Mouse (Mus musculus) testis, adult 2 months (tissue): ENCODE measurements at regions not wholly inside any gene's neighbourhood (a gene's known extent, or its start where the extent isn't known, plus 50 kb on each side); places are given as distances from the start of the nearest gene placed in this dataset.

Source experiments
- H3K27ac ChIP-seq: fragments of 200-500 bp; 2 replicates; pipeline ENCODE4 v1.5.1; 2012; ENCODE audit warnings: low read depth, low read length; ENCODE audit not compliant: control insufficient read depth, insufficient read depth
- H3K27me3 ChIP-seq: fragments of 200-500 bp; 2 replicates; pipeline ENCODE4 v1.6.1; 2012; ENCODE audit warnings: mild to moderate bottlenecking, low read length, moderate library complexity; ENCODE audit not compliant: control insufficient read depth, insufficient read depth
- H3K36me3 ChIP-seq: fragments of 200-500 bp; 2 replicates; pipeline ENCODE4 v1.6.1; 2012; ENCODE audit warnings: mild to moderate bottlenecking, low read length; ENCODE audit not compliant: control insufficient read depth, insufficient read depth
- H3K4me1 ChIP-seq: fragments of 200-500 bp; 2 replicates; pipeline ENCODE4 v1.6.1; 2012; ENCODE audit warnings: low read length; ENCODE audit not compliant: control insufficient read depth, insufficient read depth
- H3K4me3 ChIP-seq: fragments of 200-500 bp; 2 replicates; pipeline ENCODE4 v1.5.1; 2012; ENCODE audit warnings: low read depth, mild to moderate bottlenecking, low read length, moderate library complexity, mixed read lengths; ENCODE audit not compliant: control insufficient read depth
- CTCF ChIP-seq: fragments of 200-500 bp; IDR thresholded peaks from 2 replicates; pipeline ENCODE4 v1.5.1; 2012; ENCODE audit warnings: low read depth, mild to moderate bottlenecking, inconsistent platforms, low read length, moderate library complexity; ENCODE audit not compliant: control insufficient read depth, insufficient read depth, insufficient replicate concordance
- POLR2A ChIP-seq: fragments of 200-500 bp; IDR thresholded peaks from 2 replicates; pipeline ENCODE4 v1.6.1; 2012; ENCODE audit warnings: low read depth, mild to moderate bottlenecking, inconsistent platforms, low read length, moderate library complexity; ENCODE audit not compliant: control insufficient read depth

GRCm38 (mm10) chr1:51626303-51626702 is 148.1 kb upstream of the Nabp1 start:
- Histone ChIP-seq H3K27ac (no peak overlapping the region), H3K36me3 (no peaks in the 10 kb centered on the region), H3K27me3 (no peaks in the 10 kb centered on the region), H3K4me1 (no peaks in the 10 kb centered on the region), H3K4me3 (no peak overlapping the region)
- no peak for TF ChIP-seq POLR2A
- no peak for TF ChIP-seq CTCF

DNA sequence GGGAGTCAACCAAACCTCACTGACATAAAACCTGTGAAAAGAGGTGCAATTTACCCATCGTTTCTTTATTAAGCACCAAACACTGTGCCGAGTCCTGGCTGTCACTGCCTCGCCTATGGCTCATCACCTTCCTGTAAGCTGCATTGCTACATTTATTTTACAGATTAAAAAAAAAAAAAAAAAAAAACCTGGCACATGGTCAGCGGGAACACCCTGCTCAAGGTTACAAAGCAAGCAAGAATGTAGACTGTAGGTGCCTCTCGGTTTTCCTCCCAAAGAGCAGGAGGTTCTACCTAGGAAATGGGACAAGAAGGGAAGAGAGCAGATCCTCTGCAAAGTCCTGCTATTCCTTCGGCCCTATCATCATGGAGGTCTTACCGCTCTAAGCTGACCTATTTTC is 146.9 kb upstream of the Nabp1 start:
- Histone ChIP-seq H3K4me1 (no peaks in the 10 kb centered on the region), H3K27me3 (no peaks in the 10 kb centered on the region), H3K36me3 (no peaks in the 10 kb centered on the region), H3K4me3 (no peak overlapping the region), H3K27ac (no peak overlapping the region)
- no peak for TF ChIP-seq CTCF
- TF ChIP-seq POLR2A, result no peak

DNA sequence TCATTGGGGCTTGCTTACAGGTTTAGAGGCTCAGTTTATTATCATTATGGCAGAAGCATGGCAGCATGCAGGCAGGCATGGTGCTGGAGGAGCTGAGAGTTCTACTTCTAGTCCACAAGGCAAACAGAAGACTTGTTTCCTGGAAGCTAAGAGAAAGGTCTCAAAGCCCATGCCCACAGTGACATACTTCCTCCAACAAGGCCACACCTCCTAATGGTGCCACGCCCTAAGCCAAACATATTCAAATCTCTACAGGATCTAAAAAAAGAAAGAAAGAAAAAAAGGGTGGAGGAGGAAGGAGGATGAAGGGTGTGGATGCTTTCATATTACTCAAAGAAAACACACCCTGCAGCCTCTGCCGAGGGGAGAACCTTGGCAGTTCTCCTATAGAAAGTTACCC is 146.3 kb upstream of the Nabp1 start:
- no peak overlapping the region for H3K4me3 ChIP-seq
- TF ChIP-seq POLR2A (no peak), CTCF (no peak)

DNA sequence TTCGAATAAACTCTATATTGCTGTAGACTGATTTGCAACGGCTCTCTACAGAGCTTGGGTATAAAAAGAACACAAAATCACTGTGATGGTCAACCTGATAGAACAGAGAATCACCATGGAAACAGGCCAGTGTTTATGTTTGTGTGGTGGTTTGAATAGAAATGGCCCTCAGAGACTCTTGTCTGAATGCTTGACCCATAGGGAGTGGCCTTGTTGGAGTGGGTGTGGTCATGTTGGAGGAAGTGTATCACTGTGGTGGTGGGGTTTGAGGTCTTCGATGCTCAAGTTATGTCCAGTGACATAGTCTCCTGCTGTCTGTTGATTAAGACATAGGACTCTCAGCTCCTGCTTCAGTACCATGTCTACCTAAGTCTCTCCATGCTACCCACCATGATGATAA is 144.8 kb upstream of the Nabp1 start:
- Histone ChIP-seq H3K36me3 (no peaks in the 10 kb centered on the region), H3K27ac (no peak overlapping the region), H3K4me1 (no peaks in the 10 kb centered on the region), H3K4me3 (no peak overlapping the region), H3K27me3 (no peaks in the 10 kb centered on the region)
- TF ChIP-seq CTCF, result no peak
- TF ChIP-seq POLR2A, result no peak

More for the DNA sequence above, 146.3 kb upstream of the Nabp1 start:
- H3K27ac ChIP-seq, result no peak overlapping the region
- no peaks in the 10 kb centered on the region for H3K36me3 ChIP-seq
- no peaks in the 10 kb centered on the region for H3K4me1 ChIP-seq
- H3K27me3 ChIP-seq, result no peaks in the 10 kb centered on the region

- no peak overlapping the region for H3K4me3 ChIP-seq
- no peaks in the 10 kb centered on the region for H3K27me3 ChIP-seq
- no peaks in the 10 kb centered on the region for H3K4me1 ChIP-seq
- no peak overlapping the region for H3K27ac ChIP-seq
- TF ChIP-seq CTCF (no peak), POLR2A (no peak)
- H3K36me3 ChIP-seq, result no peaks in the 10 kb centered on the region
Observed at GRCm38 (mm10) chr1:51622181-51622862, 144.1 kb upstream of the Nabp1 start.

DNA sequence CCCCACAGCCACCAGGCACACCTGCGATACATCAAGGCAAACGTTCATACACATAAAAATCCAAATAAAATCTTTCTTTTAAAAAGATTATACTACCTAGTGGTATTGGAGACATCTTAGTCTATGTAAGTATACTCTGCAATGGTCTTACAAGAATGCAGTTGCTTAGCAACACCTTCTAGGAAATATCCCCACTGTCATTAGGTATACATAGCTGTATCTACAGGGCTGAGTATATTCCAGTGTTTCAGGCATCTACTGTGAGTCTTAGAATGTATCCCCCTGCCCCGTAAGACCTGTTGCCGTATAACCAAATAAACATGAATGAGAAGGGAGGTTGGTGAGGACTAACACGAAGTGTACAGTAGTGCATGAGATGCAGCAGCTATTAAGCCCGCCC is 142.8 kb upstream of the Nabp1 start:
- Histone ChIP-seq H3K27me3 (no peaks in the 10 kb centered on the region), H3K27ac (no peak overlapping the region), H3K36me3 (no peaks in the 10 kb centered on the region), H3K4me1 (no peaks in the 10 kb centered on the region), H3K4me3 (no peak overlapping the region)
- no peak for TF ChIP-seq POLR2A
- no peak for TF ChIP-seq CTCF

- H3K27ac ChIP-seq, result no peak overlapping the region
- TF ChIP-seq POLR2A, result no peak
- TF ChIP-seq CTCF, result no peak
- H3K4me1 ChIP-seq, result no peaks in the 10 kb centered on the region
- H3K27me3 ChIP-seq, result no peaks in the 10 kb centered on the region
- H3K36me3 ChIP-seq, result no peaks in the 10 kb centered on the region
- H3K4me3 ChIP-seq, result no peak overlapping the region
Observed at GRCm38 (mm10) chr1:51617502-51618251, 139.5 kb upstream of the Nabp1 start.

DNA sequence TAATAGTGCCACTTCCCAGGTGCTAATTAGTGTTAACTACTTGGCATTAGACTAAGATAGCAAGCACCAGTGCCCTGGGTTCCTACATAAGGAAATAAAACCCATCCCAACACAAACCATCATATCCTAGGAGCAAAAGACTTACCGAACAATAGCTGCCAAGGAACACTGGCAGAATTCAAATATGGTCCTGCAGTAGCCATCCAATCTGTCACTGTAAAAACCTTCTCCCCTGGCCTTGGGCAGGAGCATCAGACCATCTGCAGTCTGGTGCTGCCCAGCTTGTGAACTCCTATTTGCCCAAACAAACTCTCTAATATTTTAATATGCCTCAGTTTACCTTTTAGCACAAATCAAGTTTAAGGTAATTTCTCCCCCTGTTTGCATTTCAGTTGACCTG is 137.9 kb upstream of the Nabp1 start:
- no peak overlapping the region for H3K27ac ChIP-seq
- no peaks in the 10 kb centered on the region for H3K36me3 ChIP-seq
- TF ChIP-seq CTCF (no peak), POLR2A (no peak)
- H3K4me3 ChIP-seq, result no peak overlapping the region
- H3K27me3 ChIP-seq, result no peaks in the 10 kb centered on the region
- H3K4me1 ChIP-seq, result no peaks in the 10 kb centered on the region
